ENCODE assay signal across 30 mouse cellular contexts in genomic region chr4:140267835-140268234, GRCm38 (mm10). TPM values are rescaled to one million over a fixed set of nuclear protein-coding genes. Genes with fewer than 3 reads are reported as not detected.
DNase-seq lines count a peak whose midpoint lies in the region; ATAC-seq and TF ChIP-seq lines count a peak whose summit lies in the region.
"Had no signal": no experiment of that assay in that cellular context is flagged by ENCODE, and none has a peak within 500 bp of the region (broad histone marks: within the 10 kb centered on the region; RNA-seq: fewer than 3 reads in every experiment).

No protein-coding gene starts in this region.

- peaks cover 7% of the 10 kb centered on the region; the same call in 1 of the 2 replicates for H3K9me3 ChIP-seq in forebrain, embryonic 12.5 days
- 0 out of 2 replicates have a peak, but pooled peaks cover 5% of the 10 kb centered on the region for H3K9me3 ChIP-seq in forebrain, embryonic 16.5 days (ENCODE audit: control insufficient read depth, low read length)
- H3K9me3 ChIP-seq in midbrain, embryonic 15.5 days: no peaks in the 10 kb centered on the region
- no peaks in the 10 kb centered on the region for H3K9me3 ChIP-seq in embryonic facial prominence, embryonic 10.5 days
- H3K9me3 ChIP-seq: hindbrain, embryonic 12.5 days; limb, embryonic 10.5 days; limb, embryonic 15.5 days had no signal

- H3K4me1 ChIP-seq in forebrain, embryonic 12.5 days: peaks cover 45% of the 10 kb centered on the region
- H3K4me1 ChIP-seq in forebrain, embryonic 16.5 days (replicated peaks; ENCODE audit: control insufficient read depth, insufficient read depth, low read length): peaks cover 18% of the 10 kb centered on the region
- H3K4me1 ChIP-seq in midbrain, embryonic 15.5 days: peaks cover 36% of the 10 kb centered on the region
- no peaks in the 10 kb centered on the region for H3K4me1 ChIP-seq in embryonic facial prominence, embryonic 10.5 days
- H3K4me1 ChIP-seq: embryonic facial prominence, embryonic 13.5 days; limb, embryonic 10.5 days; limb, embryonic 15.5 days; liver, embryonic 13.5 days had no signal

- DNase-seq in cerebellum, adult 11-12 months: peak; percentile 45
- DNase-seq in cerebellum, adult 8-10 months: no peak
- DNase-seq in brain, embryonic 14.5 days (ENCODE audit: low read depth): peak; percentile 61
- no peak for DNase-seq in urinary bladder, adult 18-20 months (ENCODE audit: low spot score in 2 of 2)
- no peak for DNase-seq in embryonic facial prominence, embryonic 10.5 days (ENCODE audit: low spot score)
- DNase-seq: adrenal gland, adult 2 months; adrenal gland, postnatal 36 days; embryo, embryonic 11 days; gastrocnemius, postnatal 14 days; heart, postnatal 14 days; kidney, adult 9 months; kidney, postnatal 10 days; layer of hippocampus, postnatal 36 days; liver, embryonic 13.5 days; lung, adult 18-20 months; right cerebral cortex, adult 18-20 months; spleen, adult 18-20 months; thymus, postnatal 14 days had no signal

- no peaks in the 10 kb centered on the region for H3K27me3 ChIP-seq in forebrain, embryonic 12.5 days
- H3K27me3 ChIP-seq in forebrain, embryonic 16.5 days (replicated peaks; ENCODE audit: control insufficient read depth, insufficient read depth, low read length): no peaks in the 10 kb centered on the region
- no peaks in the 10 kb centered on the region for H3K27me3 ChIP-seq in midbrain, embryonic 15.5 days (replicated peaks)
- no peaks in the 10 kb centered on the region for H3K27me3 ChIP-seq in embryonic facial prominence, embryonic 10.5 days (replicated peaks; ENCODE audit: low read depth, poor library complexity, severe bottlenecking)
- H3K27me3 ChIP-seq: embryonic facial prominence, embryonic 13.5 days; limb, embryonic 15.5 days; liver, embryonic 13.5 days had no signal

- ATAC-seq in forebrain, embryonic 12.5 days (ENCODE audit: low FRiP score): no peak
- ATAC-seq in forebrain, embryonic 16.5 days: no peak
- peak; percentile 57 for ATAC-seq in midbrain, embryonic 15.5 days (replicated peaks)
- ATAC-seq: activated CD4-positive, CD25-positive, alpha-beta regulatory T cell, adult 4 months; intestine, embryonic 16.5 days; lung, postnatal 0 days had no signal

- peak overlapping the region; percentile 8; the same call in 1 of the 2 replicates for H3K9ac ChIP-seq in forebrain, embryonic 12.5 days
- H3K9ac ChIP-seq in forebrain, embryonic 16.5 days (replicated peaks; ENCODE audit: low read depth, low read length): no peak overlapping the region
- H3K9ac ChIP-seq in midbrain, embryonic 15.5 days: 0 out of 2 replicates have a peak overlapping the region, but pooled peaks have one; percentile 14
- H3K9ac ChIP-seq: embryonic facial prominence, embryonic 13.5 days; hindbrain, embryonic 12.5 days; limb, embryonic 15.5 days; liver, embryonic 13.5 days had no signal

- no peak overlapping the region for H3K4me2 ChIP-seq in forebrain, embryonic 12.5 days
- H3K4me2 ChIP-seq in forebrain, embryonic 16.5 days (ENCODE audit: low read length): no peak overlapping the region
- no peak overlapping the region for H3K4me2 ChIP-seq in midbrain, embryonic 15.5 days
- H3K4me2 ChIP-seq: embryonic facial prominence, embryonic 13.5 days; hindbrain, embryonic 12.5 days; limb, embryonic 15.5 days; liver, embryonic 13.5 days had no signal

- 47% methylated on average over 9 of the region's 9 CpGs for WGBS in forebrain, embryonic 12.5 days
- WGBS in forebrain, embryonic 16.5 days: 40% methylated on average over 9 of the region's 9 CpGs
- 26% methylated on average over 9 of the region's 9 CpGs for WGBS in midbrain, embryonic 15.5 days
- 78% methylated on average over 9 of the region's 9 CpGs for WGBS in embryonic facial prominence, embryonic 10.5 days

- H3K4me3 ChIP-seq in forebrain, embryonic 12.5 days (replicated peaks): no peak overlapping the region
- H3K4me3 ChIP-seq in forebrain, embryonic 16.5 days (replicated peaks; ENCODE audit: low read length): no peak overlapping the region
- H3K4me3 ChIP-seq in midbrain, embryonic 15.5 days: no peak overlapping the region
- H3K4me3 ChIP-seq in embryonic facial prominence, embryonic 10.5 days: no peak overlapping the region
- H3K4me3 ChIP-seq: embryonic facial prominence, embryonic 13.5 days; hindbrain, embryonic 12.5 days; limb, embryonic 10.5 days; limb, embryonic 15.5 days; liver, embryonic 13.5 days had no signal

- peak overlapping the region; percentile 53; the same call in 1 of the 2 replicates for H3K27ac ChIP-seq in forebrain, embryonic 12.5 days
- no peak overlapping the region for H3K27ac ChIP-seq in forebrain, embryonic 16.5 days (ENCODE audit: low read length)
- peak overlapping the region; percentile 68 for H3K27ac ChIP-seq in midbrain, embryonic 15.5 days
- no peak overlapping the region for H3K27ac ChIP-seq in embryonic facial prominence, embryonic 10.5 days (replicated peaks)
- H3K27ac ChIP-seq: embryonic facial prominence, embryonic 13.5 days; hindbrain, embryonic 12.5 days; limb, embryonic 10.5 days; limb, embryonic 15.5 days; liver, embryonic 13.5 days; macrophage had no signal

- TF ChIP-seq CTCF in brain, embryonic 14.5 days (IDR thresholded peaks at IDR 0.05; ENCODE audit: borderline replicate concordance, extremely low read depth, insufficient read depth, insufficient read length): no peak

- no peaks in the 10 kb centered on the region for H3K36me3 ChIP-seq in forebrain, embryonic 12.5 days (replicated peaks)
- no peaks in the 10 kb centered on the region for H3K36me3 ChIP-seq in forebrain, embryonic 16.5 days (ENCODE audit: control insufficient read depth, insufficient read depth)
- no peaks in the 10 kb centered on the region for H3K36me3 ChIP-seq in midbrain, embryonic 15.5 days (replicated peaks)
- no peaks in the 10 kb centered on the region for H3K36me3 ChIP-seq in embryonic facial prominence, embryonic 10.5 days (replicated peaks)
- H3K36me3 ChIP-seq: embryonic facial prominence, embryonic 13.5 days; hindbrain, embryonic 12.5 days; limb, embryonic 10.5 days; limb, embryonic 15.5 days; liver, embryonic 13.5 days had no signal

- TF ChIP-seq POLR2A in brain, embryonic 14.5 days (IDR thresholded peaks at IDR 0.05; ENCODE audit: borderline replicate concordance, extremely low read depth, insufficient read depth, insufficient read length, poor library complexity, severe bottlenecking): no peak

RNA-seq across cellular contexts. Expression of gene Igsf21, which starts 21.3 kb away (rescaled TPM):
- polyA plus RNA-seq in forebrain, embryonic 12.5 days (2016; fragmentation: Nextera tagmentation; extraction: Ambion mirVana): 21.7 and 22.8 TPM in 2 replicates
- polyA plus RNA-seq in forebrain, embryonic 16.5 days (2015; fragmentation: Nextera tagmentation; extraction: Ambion mirVana): 46.8 and 50.9 TPM in 2 replicates
- 16.1 and 36.1 TPM in 2 replicates for polyA plus RNA-seq in brain, embryonic 14.5 days (2012; rRNA removed)
- polyA plus RNA-seq in midbrain, embryonic 15.5 days (2015; fragmentation: Nextera tagmentation; extraction: Ambion mirVana): 93.1 and 96.3 TPM in 2 replicates
- polyA plus RNA-seq in embryonic facial prominence, embryonic 10.5 days (2016; fragmentation: Nextera tagmentation; extraction: Ambion mirVana): 2.0 and 2.2 TPM in 2 replicates
- polyA plus RNA-seq: activated CD4-positive, CD25-positive, alpha-beta regulatory T cell, adult 4 months; C2C12; macrophage had no signal

Comparison
In these comparisons a context has a peak if more than half of its experiments do, and no peak if none do; other contexts are left out.
1. DNase-seq: peak in cerebellum, adult 11-12 months (single experiment) and brain, embryonic 14.5 days (single experiment); none in cerebellum, adult 8-10 months (single experiment), urinary bladder, adult 18-20 months (0 of 2) and embryonic facial prominence, embryonic 10.5 days (single experiment).
2. H3K27ac ChIP-seq: peak in forebrain, embryonic 12.5 days (single experiment) and midbrain, embryonic 15.5 days (single experiment); none in forebrain, embryonic 16.5 days (single experiment) and embryonic facial prominence, embryonic 10.5 days (single experiment).